Mouse (Mus musculus) left cerebral cortex, adult 8-10 months (tissue): ENCODE measurements around the gene Man2a1. TPM values are rescaled to one million over a fixed set of nuclear protein-coding genes. Genes with fewer than 3 reads are reported as not detected.

ENCODE experiments used
- DNase-seq, 2 experiments: peaks; one replicate each; pipeline ENCODE4 v3.0.0; 2022; ENCODE audit warnings: low spot score in 2 of 2
- total RNA-seq, 4 experiments: library from RNA; stranded (reverse); gene quantifications; 2 replicates each; pipeline ENCODE4 v1.2.4; 2022

Man2a1 gene
- total RNA-seq, 4 experiments from 2014 or later, result 20.3 to 21.7 (median 20.9) TPM

GRCm38 (mm10) chr17:64601751-64602578, 1.4 kb downstream of the Man2a1 start:
- DNase-seq, result no peak

DNA sequence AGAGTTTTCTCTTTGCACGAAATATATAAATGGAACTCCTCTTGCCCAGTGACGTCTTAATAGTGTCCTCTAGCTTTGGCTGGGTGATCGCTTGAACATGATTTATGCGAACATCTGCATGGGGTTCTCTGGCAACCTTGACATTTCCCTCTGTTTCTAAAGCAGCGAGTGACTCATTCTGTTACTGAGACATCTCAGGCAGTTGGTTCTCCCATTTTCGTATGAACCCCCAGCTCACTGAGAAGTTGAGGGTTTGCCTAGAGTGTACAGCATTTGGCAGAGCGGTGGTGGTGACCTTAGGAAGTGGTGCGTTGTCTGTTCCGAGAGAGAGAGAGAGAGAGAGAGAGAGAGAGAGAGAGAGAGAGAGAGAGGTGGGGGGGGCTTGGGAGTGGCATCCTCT, 2.6 kb downstream of the Man2a1 start:
- no peak for DNase-seq

GRCm38 (mm10) chr17:64603534-64603933, 3.0 kb downstream of the Man2a1 start:
- no peak for DNase-seq

DNA sequence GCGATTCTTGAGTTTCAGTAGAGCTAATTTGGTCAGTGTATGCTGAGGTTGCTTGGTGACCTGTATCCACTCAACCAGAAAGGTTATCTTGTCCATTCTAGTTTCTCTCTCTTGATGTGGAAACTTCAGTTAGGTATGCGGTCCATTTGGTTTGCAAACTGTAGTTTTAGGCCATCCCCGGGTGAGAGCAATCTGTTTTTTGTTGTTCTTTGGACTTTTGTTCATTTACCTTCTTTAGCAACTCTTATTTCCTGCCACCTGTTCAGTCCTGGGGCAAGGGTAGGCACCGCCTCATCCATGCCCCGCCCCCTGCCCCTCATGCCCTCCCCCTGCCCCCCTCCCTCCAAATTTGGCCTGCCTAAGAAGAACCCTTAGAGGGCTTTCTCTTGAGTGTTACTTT, 3.6 kb downstream of the Man2a1 start:
- DNase-seq, result no peak

GRCm38 (mm10) chr17:64608228-64608627, 7.7 kb downstream of the Man2a1 start:
- no peak for DNase-seq

DNA sequence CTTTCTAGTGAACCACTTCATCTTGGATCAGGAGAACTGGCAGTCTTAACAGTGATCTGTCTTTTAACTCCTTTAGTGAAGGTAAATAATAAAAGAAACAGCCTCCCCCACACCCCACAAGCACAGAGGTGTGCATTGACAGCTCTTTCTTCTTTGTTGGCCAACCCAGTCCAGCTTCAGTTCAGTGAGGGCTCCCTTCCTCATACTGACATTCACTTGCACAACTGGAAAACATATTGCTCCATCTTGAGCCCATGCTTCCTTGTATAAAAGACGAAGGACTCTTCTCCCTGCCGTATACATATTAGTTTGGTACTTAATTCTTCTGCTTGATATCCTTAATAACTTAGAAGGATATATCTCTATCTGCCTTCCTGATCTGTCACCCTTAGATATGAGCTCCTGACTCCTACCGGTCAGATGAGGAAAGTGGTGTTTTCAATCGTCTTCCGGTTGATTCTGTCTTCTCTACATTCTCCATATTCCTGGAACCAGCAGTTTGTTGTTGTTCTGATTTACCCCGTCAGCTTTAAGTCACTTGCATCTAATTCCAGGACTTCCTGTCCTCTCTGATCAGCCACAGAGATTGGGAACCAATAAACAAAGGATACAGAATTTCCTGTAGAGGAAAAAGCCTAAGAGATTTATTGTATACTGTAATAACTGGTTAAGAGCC, 8.5 kb downstream of the Man2a1 start:
- DNase-seq, result no peak

DNA sequence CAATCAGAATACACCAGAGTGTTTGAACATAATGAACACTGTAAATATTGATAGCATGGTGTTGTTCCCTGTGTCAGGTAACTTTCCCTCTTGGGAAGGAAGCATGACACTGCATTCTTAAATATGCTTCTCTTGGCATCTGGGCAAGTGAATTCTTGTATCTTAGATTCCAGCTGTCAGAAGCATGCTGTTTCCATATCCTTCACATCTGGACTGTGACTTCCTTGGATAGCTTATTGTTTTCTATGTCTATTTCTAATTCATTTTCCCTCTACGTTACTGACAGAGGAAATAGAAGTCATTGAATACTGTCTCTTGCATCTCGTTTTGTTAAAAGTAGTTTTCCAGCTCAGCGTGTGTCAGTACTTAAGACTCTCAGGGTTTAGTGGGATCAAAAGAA, 9.2 kb downstream of the Man2a1 start:
- no peak for DNase-seq

GRCm38 (mm10) chr17:64611426-64611825, 10.9 kb downstream of the Man2a1 start:
- no peak for DNase-seq

- no peak for DNase-seq
These were observed 11.8 kb downstream of the Man2a1 start for GRCm38 (mm10) chr17:64612135-64612885.

- no peak for DNase-seq
These were observed 12.4 kb downstream of the Man2a1 start for GRCm38 (mm10) chr17:64612930-64613329.

DNA sequence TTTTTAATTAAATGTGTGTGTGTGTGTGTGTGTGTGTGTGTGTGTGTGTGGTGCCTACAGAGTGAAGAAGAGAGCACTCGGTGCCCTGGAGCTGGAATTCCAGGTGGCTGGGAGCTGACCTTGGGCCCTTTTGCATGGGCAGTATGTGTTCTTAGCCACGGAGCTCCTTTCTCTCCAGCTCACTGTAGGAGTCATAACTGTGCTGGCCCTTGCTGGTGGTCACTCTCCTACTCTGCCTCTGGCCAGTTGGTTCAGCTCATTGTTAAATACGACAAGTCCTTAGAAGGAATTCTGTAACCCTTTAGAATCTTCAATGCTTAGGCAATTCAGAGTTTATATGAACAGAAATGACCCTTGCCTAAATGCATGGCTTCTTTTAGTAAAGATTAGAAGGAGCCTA, 12.8 kb downstream of the Man2a1 start:
- DNase-seq, result no peak

GRCm38 (mm10) chr17:64614804-64615203, 14.3 kb downstream of the Man2a1 start:
- no peak for DNase-seq

DNA sequence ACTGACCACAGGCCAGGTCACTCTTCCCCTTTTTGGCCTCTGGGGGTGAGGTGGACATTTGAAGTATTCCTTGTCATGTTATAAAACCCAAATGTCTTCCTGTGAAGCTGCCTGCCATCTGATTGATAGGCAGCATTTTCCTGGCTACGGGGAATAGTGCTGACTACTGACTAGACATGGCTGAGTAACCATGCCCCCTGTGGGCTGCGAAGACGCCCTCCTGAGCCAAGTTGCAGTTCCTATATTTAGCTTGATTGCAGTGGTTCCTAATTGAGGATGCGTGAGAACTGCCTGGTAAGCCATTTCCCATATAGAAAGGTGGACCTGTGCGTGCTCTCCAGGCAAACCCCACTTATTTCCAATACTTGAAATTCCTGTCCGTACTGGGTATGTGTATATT, 14.9 kb downstream of the Man2a1 start:
- no peak for DNase-seq

DNA sequence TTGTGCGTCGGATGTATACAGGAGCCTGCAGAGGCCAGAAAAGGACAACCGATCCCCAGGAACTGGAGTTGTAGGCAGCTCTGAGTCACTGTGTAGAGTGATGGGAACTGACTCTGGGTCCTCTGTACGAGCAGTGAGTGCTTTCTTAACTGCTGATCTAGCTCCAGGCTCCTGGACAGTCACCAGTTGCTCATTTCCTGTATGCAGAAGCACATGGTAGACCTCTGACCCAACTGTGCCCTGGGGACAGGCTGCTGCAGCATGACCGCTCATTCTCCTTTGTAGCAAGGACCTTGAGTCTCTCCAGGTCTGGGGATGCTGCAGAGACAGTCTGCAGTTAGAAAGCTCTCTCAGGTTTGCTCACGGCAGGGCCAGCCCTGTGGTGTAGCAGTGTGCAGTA, 15.7 kb downstream of the Man2a1 start:
- DNase-seq, result no peak

GRCm38 (mm10) chr17:64617838-64618237, 17.3 kb downstream of the Man2a1 start:
- no peak for DNase-seq

- no peak for DNase-seq
These were observed 18.5 kb downstream of the Man2a1 start for GRCm38 (mm10) chr17:64618996-64619395.

DNA sequence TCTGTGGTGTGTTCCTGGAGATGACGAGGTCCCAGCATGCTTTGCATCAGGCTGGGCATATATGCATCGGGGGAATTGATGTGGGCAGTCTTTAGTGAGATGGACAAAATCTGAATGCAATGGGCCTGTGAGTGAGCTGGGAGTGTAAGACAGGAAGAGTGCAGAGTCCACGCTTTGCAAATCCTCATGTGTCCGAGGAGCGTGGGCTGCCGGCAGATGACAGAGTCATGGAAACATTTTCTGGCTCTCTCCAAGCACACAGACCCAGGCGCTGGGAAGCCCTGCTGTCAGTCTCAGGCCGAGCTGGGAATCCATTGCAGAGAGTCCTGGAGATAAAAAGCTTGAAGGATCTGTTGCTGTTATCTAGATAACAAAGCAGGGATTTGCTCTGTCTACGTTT, 19.6 kb downstream of the Man2a1 start:
- DNase-seq, result no peak

GRCm38 (mm10) chr17:64620627-64621026, 20.1 kb downstream of the Man2a1 start:
- no peak for DNase-seq

DNA sequence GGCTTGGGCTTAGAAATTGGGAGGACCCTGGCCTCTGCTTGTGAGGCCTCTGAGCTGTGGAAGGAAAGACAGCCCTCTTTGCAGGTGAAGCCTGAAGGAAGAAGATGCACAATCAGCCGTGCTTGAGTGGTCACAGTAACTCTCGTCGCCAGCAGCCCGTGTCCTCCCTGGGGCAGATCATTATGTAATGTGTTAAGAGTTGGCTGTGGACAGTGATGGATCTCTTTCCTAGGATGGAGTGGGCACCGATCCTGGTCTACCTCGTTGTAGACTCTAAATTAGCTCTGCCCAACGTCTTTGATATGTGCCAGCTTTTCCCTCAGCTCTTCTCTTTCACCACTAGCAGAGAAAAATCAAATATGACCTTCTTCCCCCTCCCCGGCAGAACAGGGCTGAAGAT, 20.7 kb downstream of the Man2a1 start:
- no peak for DNase-seq

DNA sequence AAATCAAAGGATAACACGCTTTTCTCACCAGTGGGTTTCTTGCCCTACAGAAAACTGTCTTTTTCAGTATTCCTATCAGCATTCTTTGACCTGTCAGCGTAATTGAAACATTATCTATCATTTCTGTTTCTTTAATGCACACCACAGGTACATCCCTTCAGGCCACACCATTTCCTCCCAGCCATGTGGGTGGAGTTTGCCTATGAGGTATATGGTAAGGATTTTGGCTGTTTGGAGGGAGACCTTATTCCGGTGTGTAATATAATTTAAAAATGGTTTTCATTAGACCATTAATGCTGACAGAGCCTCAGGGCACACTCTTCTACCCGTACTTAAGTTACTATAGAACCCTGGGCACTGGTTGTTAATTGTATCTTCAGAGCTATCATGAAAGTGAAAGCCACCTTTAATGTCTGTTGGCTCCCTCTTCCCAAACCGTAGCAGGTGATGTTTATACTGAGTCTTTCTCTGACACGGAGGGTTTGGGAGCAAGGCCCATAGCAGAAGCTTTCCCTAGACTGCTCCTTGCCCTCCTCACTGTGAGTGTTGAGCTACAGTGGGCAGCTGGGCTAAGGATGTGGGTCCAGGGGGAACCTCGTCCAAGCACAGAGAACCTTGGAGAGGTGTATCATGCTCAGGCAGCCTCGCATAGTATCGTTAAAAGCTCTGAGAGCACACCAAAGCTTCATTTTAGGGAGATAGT, 21.3 kb downstream of the Man2a1 start:
- no peak for DNase-seq

GRCm38 (mm10) chr17:64622352-64622886, 21.9 kb downstream of the Man2a1 start:
- no peak for DNase-seq
